Mouse (Mus musculus) heart, postnatal 0 days (tissue): ENCODE data around the gene Nfix. TPM values are rescaled to one million over a fixed set of nuclear protein-coding genes. Genes with fewer than 3 reads are reported as not detected.

Experiments used
- ATAC-seq: fragments of 200-750 bp; cut with Nextera tagmentation; 2 replicates; pipeline ENCODE4 v1.8.0; 2017; ENCODE audit warnings: low read depth, moderate number of reproducible peaks, moderate library complexity; ENCODE audit not compliant: insufficient read depth
- DNase-seq: peaks from one replicate; pipeline ENCODE4 v3.0.0-alpha.2; 2016; ENCODE audit warnings: low spot score
- H3K27ac ChIP-seq: fragments of 300-500 bp; sonication (generic); 2 replicates; pipeline ENCODE4 v1.5.1; 2014; ENCODE audit warnings: low read depth, mild to moderate bottlenecking
- H3K27me3 ChIP-seq: fragments of 300-500 bp; sonication (generic); 2 replicates; pipeline ENCODE4 v1.6.1; 2014; ENCODE audit warnings: low read length, mixed read lengths; ENCODE audit not compliant: control insufficient read depth, insufficient read depth
- H3K36me3 ChIP-seq: fragments of 300-500 bp; sonication (generic); replicated peaks from 2 replicates; pipeline ENCODE4 v1.6.1; 2014; ENCODE audit warnings: low read length, mixed read lengths; ENCODE audit not compliant: control insufficient read depth, insufficient read depth
- H3K4me1 ChIP-seq: fragments of 300-500 bp; sonication (generic); 2 replicates; pipeline ENCODE4 v1.6.1; 2014; ENCODE audit warnings: antibody characterized with exemption; ENCODE audit not compliant: control insufficient read depth, insufficient read depth
- H3K4me2 ChIP-seq: fragments of 300-500 bp; sonication (generic); 2 replicates; pipeline ENCODE4 v1.6.1; 2014; ENCODE audit warnings: low read depth, mild to moderate bottlenecking, low read length, moderate library complexity
- H3K4me3 ChIP-seq: fragments of 300-500 bp; sonication (generic); 2 replicates; pipeline ENCODE4 v1.5.1; 2014; ENCODE audit warnings: low read depth, low read length
- H3K9ac ChIP-seq: fragments of 300-500 bp; sonication (generic); replicated peaks from 2 replicates; pipeline ENCODE4 v1.6.1; 2014; ENCODE audit warnings: low read depth, low read length, mixed read lengths
- H3K9me3 ChIP-seq: fragments of 300-500 bp; sonication (generic); replicated peaks from 2 replicates; pipeline ENCODE4 v1.6.1; 2016; ENCODE audit warnings: low read length; ENCODE audit not compliant: control insufficient read depth
- CTCF ChIP-seq: IDR thresholded peaks from 2 replicates; pipeline ENCODE4 v1.5.1; 2016; ENCODE audit warnings: antibody characterized with exemption, control low read depth, low read depth
- EP300 ChIP-seq: IDR thresholded peaks from 2 replicates; pipeline ENCODE4 v1.6.1; 2016; ENCODE audit warnings: antibody characterized with exemption, low read depth
- WGBS: fragments of 180-500 bp; shearing (Covaris S2); extraction: QIAGEN DNeasy Blood & Tissue Kit; methylation state at CpG from one replicate; pipeline ENCODE4 v1.1.7; 2014; 5-methylcytosine and 5-hydroxymethylcytosine counted together
- polyA plus RNA-seq: library from polyadenylated mRNA; unstranded; fragments of >200 nt; fragmentation: Nextera tagmentation; extraction: Ambion mirVana; gene quantifications from 2 replicates; pipeline ENCODE4 v1.2.1, GENCODE M21; 2015
- total RNA-seq: library from RNA; depleted of rRNA; stranded (reverse); fragments of >200 nt; gene quantifications from 2 replicates; pipeline ENCODE4 v1.2.3, GENCODE M21; 2014; ENCODE audit warnings: low replicate concordance; rRNA removed

Nfix gene
- total RNA-seq (41.9 and 48.5 TPM in 2 replicates), polyA plus RNA-seq (18.2 TPM in 2 replicates)

GRCm38 (mm10) chr8:84799999-84800831, at the start of gene Nfix:
Nfix (minus strand) TSS chr8:84800344.
- ATAC-seq: peak; percentile 55
- H3K4me3 ChIP-seq: peak within 1 kb of the TSS; percentile 72
- H3K27me3 ChIP-seq: no peaks in the 10 kb centered on the region
- H3K4me2 ChIP-seq: peak within 1 kb of the TSS; percentile 72
- H3K27ac ChIP-seq: peak within 1 kb of the TSS; percentile 94
- H3K9me3 ChIP-seq: no peaks in the 10 kb centered on the region
- H3K9ac ChIP-seq: peak within 1 kb of the TSS; percentile 95
- H3K36me3 ChIP-seq: peaks cover 10% of the 10 kb centered on the region; the same call in 1 of the 2 replicates
- no peaks in the 10 kb centered on the region for H3K4me1 ChIP-seq
- TF ChIP-seq EP300: no peak
- no peak for TF ChIP-seq CTCF
- 1% methylated on average over 43 of the region's 125 CpGs for WGBS
- DNase-seq: peak; percentile 56

GRCm38 (mm10) chr8:84847684-84848435, 47.7 kb upstream of the Nfix start:
- TF ChIP-seq CTCF: no peak
- TF ChIP-seq EP300: no peak
- peak overlapping the region; percentile 67 for H3K27ac ChIP-seq
- WGBS: 37% methylated on average over 6 of the region's 6 CpGs
- H3K36me3 ChIP-seq: peaks cover 25% of the 10 kb centered on the region
- no peak overlapping the region for H3K9ac ChIP-seq
- ATAC-seq: no peak
- peak overlapping the region; percentile 54 for H3K4me3 ChIP-seq
- no peaks in the 10 kb centered on the region for H3K9me3 ChIP-seq
- DNase-seq: no peak
- H3K4me1 ChIP-seq: peaks cover 17% of the 10 kb centered on the region; the same call in 1 of the 2 replicates
- H3K4me2 ChIP-seq: peak overlapping the region; percentile 62
- no peaks in the 10 kb centered on the region for H3K27me3 ChIP-seq

GRCm38 (mm10) chr8:84846722-84847572, 46.8 kb upstream of the Nfix start, which contains the start of gene Calr:
Calr (minus strand) TSS chr8:84846934.
- no peaks in the 10 kb centered on the region for H3K9me3 ChIP-seq
- H3K4me1 ChIP-seq: peaks cover 17% of the 10 kb centered on the region; the same call in 1 of the 2 replicates
- TF ChIP-seq CTCF (peak; percentile 12), EP300 (peak; percentile 72; the same call in 1 of the 2 replicates)
- ATAC-seq (peak; percentile 99), DNase-seq (peak; percentile 100)
- H3K4me2 ChIP-seq: peak within 1 kb of the TSS; percentile 67
- WGBS: under 1% methylated on average over 55 of the region's 55 CpGs
- peak within 1 kb of the TSS; percentile 66 for H3K9ac ChIP-seq
- no peaks in the 10 kb centered on the region for H3K27me3 ChIP-seq
- peak within 1 kb of the TSS; percentile 67 for H3K27ac ChIP-seq
- peak within 1 kb of the TSS; percentile 72 for H3K4me3 ChIP-seq
- H3K36me3 ChIP-seq: peaks cover 34% of the 10 kb centered on the region

GRCm38 (mm10) chr8:84846094-84846721, 46.1 kb upstream of the Nfix start:
- no peak for TF ChIP-seq CTCF
- TF ChIP-seq EP300: no peak

More at GRCm38 (mm10) chr8:84846094-84846721, 46.1 kb upstream of the Nfix start:
- Histone ChIP-seq H3K27me3 (no peaks in the 10 kb centered on the region), H3K4me1 (peaks cover 17% of the 10 kb centered on the region; the same call in 1 of the 2 replicates), H3K4me3 (peak overlapping the region; percentile 72), H3K36me3 (peaks cover 42% of the 10 kb centered on the region), H3K9me3 (no peaks in the 10 kb centered on the region), H3K27ac (peak overlapping the region; percentile 58), H3K4me2 (peak overlapping the region; percentile 67), H3K9ac (peak overlapping the region; percentile 66)
- WGBS: 0% methylated on average over 30 of the region's 30 CpGs
- ATAC-seq (peak; percentile 7), DNase-seq (no peak)
